Mouse (Mus musculus) heart, embryonic 13.5 days (tissue): ENCODE measurements at regions not wholly inside any gene's neighbourhood (a gene's known extent, or its start where the extent isn't known, plus 50 kb on each side); places are given as distances from the start of the nearest gene placed in this dataset.
A peak's percentile ranks its signal among the peaks of the same experiment; 100 is the strongest.

Source experiments
- ATAC-seq: fragments of 200-750 bp; cut with Nextera tagmentation; 2 replicates; pipeline ENCODE4 v1.8.0; 2017; ENCODE audit warnings: moderate TSS enrichment; ENCODE audit not compliant: insufficient number of reproducible peaks, low FRiP score, low TSS enrichment; ENCODE audit errors: extremely low read depth
- H3K27ac ChIP-seq: fragments of 300-500 bp; sonication (generic); replicated peaks from 2 replicates; pipeline ENCODE4 v1.5.1; 2015; ENCODE audit warnings: moderate library complexity, mild to moderate bottlenecking, inconsistent platforms
- H3K27me3 ChIP-seq: fragments of 300-500 bp; sonication (generic); replicated peaks from 2 replicates; pipeline ENCODE4 v1.6.1; 2015; ENCODE audit warnings: mild to moderate bottlenecking, inconsistent platforms
- H3K36me3 ChIP-seq: fragments of 300-500 bp; sonication (generic); 2 replicates; pipeline ENCODE4 v1.6.1; 2015; ENCODE audit warnings: mild to moderate bottlenecking, inconsistent platforms
- H3K4me1 ChIP-seq: fragments of 300-500 bp; sonication (generic); 2 replicates; pipeline ENCODE4 v1.6.1; 2015; ENCODE audit warnings: inconsistent platforms
- H3K4me2 ChIP-seq: fragments of 300-500 bp; sonication (generic); 2 replicates; pipeline ENCODE4 v1.6.1; 2015; ENCODE audit warnings: inconsistent platforms, mild to moderate bottlenecking, moderate library complexity
- H3K4me3 ChIP-seq: fragments of 300-500 bp; sonication (generic); 2 replicates; pipeline ENCODE4 v1.5.1; 2015; ENCODE audit warnings: moderate library complexity, mild to moderate bottlenecking, inconsistent platforms
- H3K9ac ChIP-seq: fragments of 300-500 bp; sonication (generic); 2 replicates; pipeline ENCODE4 v1.6.1; 2015; ENCODE audit warnings: inconsistent platforms, mild to moderate bottlenecking, moderate library complexity
- H3K9me3 ChIP-seq: fragments of 300-500 bp; sonication (generic); 2 replicates; pipeline ENCODE4 v1.6.1; 2016; ENCODE audit warnings: inconsistent platforms
- WGBS: fragments of 180-500 bp; shearing (Covaris S2); methylation state at CpG from one replicate; pipeline ENCODE4 v1.1.7; 2015; ENCODE audit warnings: mixed read lengths; 5-methylcytosine and 5-hydroxymethylcytosine counted together

DNA sequence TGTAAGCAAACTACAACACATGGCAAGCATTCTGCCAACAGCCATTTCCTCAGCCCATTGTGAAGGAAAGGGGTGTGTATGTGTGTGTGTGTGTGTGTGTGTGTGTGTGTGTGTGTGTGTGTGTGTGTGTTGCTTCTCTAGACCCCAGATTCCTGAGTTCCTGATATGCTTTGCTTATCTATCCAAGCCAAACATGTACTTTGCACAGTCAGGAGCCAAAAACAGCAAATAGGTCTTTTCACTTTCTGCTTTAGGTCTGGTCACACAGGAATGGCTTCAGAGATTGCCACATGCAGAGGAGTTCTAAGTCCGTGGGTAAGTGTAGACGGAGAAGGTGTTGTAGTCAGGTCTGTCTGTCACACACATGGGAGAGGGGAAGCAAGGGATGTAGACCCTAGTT is 216.7 kb downstream of the Sec61b start:
- H3K27ac ChIP-seq = no peak overlapping the region
- no peak overlapping the region for H3K9ac ChIP-seq
- no peak overlapping the region for H3K4me2 ChIP-seq
- peak; percentile 46; the same call in 1 of the 2 replicates for ATAC-seq
- no peaks in the 10 kb centered on the region for H3K27me3 ChIP-seq
- H3K4me3 ChIP-seq = no peak overlapping the region
- 0 out of 2 replicates have a peak, but pooled peaks cover 2% of the 10 kb centered on the region for H3K4me1 ChIP-seq
- H3K9me3 ChIP-seq = no peaks in the 10 kb centered on the region
- 48% methylated on average over 2 of the region's 2 CpGs for WGBS
- H3K36me3 ChIP-seq = no peaks in the 10 kb centered on the region

GRCm38 (mm10) chr4:47692654-47693053 is 218.2 kb downstream of the Sec61b start:
- Histone ChIP-seq H3K27ac (no peak overlapping the region), H3K4me2 (no peak overlapping the region), H3K9me3 (no peaks in the 10 kb centered on the region), H3K9ac (no peak overlapping the region), H3K27me3 (no peaks in the 10 kb centered on the region), H3K4me3 (no peak overlapping the region), H3K4me1 (0 out of 2 replicates have a peak, but pooled peaks cover 2% of the 10 kb centered on the region), H3K36me3 (no peaks in the 10 kb centered on the region)
- no peak for ATAC-seq

- Histone ChIP-seq H3K4me2 (no peak overlapping the region), H3K27me3 (no peaks in the 10 kb centered on the region), H3K4me3 (no peak overlapping the region), H3K9ac (no peak overlapping the region), H3K4me1 (0 out of 2 replicates have a peak, but pooled peaks cover 2% of the 10 kb centered on the region), H3K9me3 (no peaks in the 10 kb centered on the region), H3K27ac (no peak overlapping the region), H3K36me3 (no peaks in the 10 kb centered on the region)
- 83% methylated on average over 12 of the region's 12 CpGs for WGBS
- ATAC-seq = no peak
These were observed 218.8 kb downstream of the Sec61b start for GRCm38 (mm10) chr4:47693221-47693620.

DNA sequence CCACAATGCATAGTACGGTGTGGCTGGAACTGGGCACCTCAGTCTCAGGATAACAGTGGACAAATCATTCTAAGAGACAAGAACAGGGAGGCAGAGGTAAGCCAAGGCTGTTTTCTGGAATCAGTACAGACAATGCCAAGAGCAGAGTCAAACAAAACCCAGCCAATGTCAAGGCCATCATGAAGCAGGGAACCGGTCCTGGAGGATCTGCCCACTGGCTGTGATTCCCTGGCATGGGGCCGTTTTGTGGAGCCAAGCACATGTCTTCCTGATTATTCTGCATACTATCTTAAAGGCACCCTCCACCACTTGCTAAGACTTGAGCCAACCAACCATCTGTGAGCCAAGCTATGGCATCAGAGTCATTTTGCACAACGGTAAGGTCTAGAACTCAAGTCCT is 222.6 kb downstream of the Sec61b start:
- H3K9ac ChIP-seq = no peak overlapping the region
- WGBS = 85% methylated on average over 4 of the region's 4 CpGs
- H3K27me3 ChIP-seq = no peaks in the 10 kb centered on the region

GRCm38 (mm10) chr4:47698514-47698913 is 224.1 kb downstream of the Sec61b start:
- 56% methylated on average over 4 of the region's 4 CpGs for WGBS
- H3K9me3 ChIP-seq = no peaks in the 10 kb centered on the region
- no peaks in the 10 kb centered on the region for H3K27me3 ChIP-seq
- H3K27ac ChIP-seq = no peak overlapping the region
- ATAC-seq = no peak
- no peaks in the 10 kb centered on the region for H3K36me3 ChIP-seq
- no peak overlapping the region for H3K4me3 ChIP-seq
- H3K9ac ChIP-seq = no peak overlapping the region
- no peaks in the 10 kb centered on the region for H3K4me1 ChIP-seq
- H3K4me2 ChIP-seq = no peak overlapping the region

More for the DNA sequence above, 222.6 kb downstream of the Sec61b start:
- H3K9me3 ChIP-seq = no peaks in the 10 kb centered on the region
- no peak overlapping the region for H3K4me2 ChIP-seq
- no peak overlapping the region for H3K4me3 ChIP-seq
- no peak overlapping the region for H3K27ac ChIP-seq
- no peak for ATAC-seq
- no peaks in the 10 kb centered on the region for H3K36me3 ChIP-seq
- no peaks in the 10 kb centered on the region for H3K4me1 ChIP-seq

DNA sequence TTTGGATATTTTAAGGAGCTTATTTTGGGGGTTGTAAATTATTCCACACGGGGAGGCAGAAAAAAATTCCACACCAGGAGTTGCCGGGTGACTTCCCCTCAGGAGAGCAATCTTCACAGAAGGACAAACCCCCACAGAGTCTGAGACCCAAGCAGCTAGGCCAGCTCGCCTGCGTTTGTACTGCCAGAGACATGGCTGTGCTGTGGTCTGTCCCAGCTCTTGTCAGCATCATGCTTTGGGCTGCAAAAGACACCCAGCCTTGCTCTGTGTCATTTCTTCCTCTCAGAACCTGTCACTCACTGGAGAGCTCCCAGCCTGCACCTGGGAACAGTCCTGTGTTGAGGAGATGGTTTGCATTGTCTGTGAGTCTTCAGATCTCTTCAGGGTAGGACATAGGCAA is 224.5 kb downstream of the Sec61b start:
- Histone ChIP-seq H3K27me3 (no peaks in the 10 kb centered on the region), H3K4me3 (no peak overlapping the region), H3K36me3 (no peaks in the 10 kb centered on the region), H3K4me1 (no peaks in the 10 kb centered on the region), H3K9ac (no peak overlapping the region), H3K9me3 (no peaks in the 10 kb centered on the region), H3K27ac (0 out of 2 replicates have a peak overlapping the region, but pooled peaks have one; percentile 8), H3K4me2 (no peak overlapping the region)
- ATAC-seq = no peak
- WGBS = 53% methylated on average over 4 of the region's 4 CpGs

- H3K4me3 ChIP-seq = no peak overlapping the region
- H3K4me1 ChIP-seq = peaks cover 6% of the 10 kb centered on the region
- H3K9me3 ChIP-seq = no peaks in the 10 kb centered on the region
- H3K27me3 ChIP-seq = no peaks in the 10 kb centered on the region
- H3K27ac ChIP-seq = no peak overlapping the region
- ATAC-seq = no peak
- H3K36me3 ChIP-seq = no peaks in the 10 kb centered on the region
- H3K9ac ChIP-seq = no peak overlapping the region
- 75% methylated on average over 2 of the region's 2 CpGs for WGBS
- no peak overlapping the region for H3K4me2 ChIP-seq
These were observed 229.0 kb downstream of the Sec61b start for GRCm38 (mm10) chr4:47703501-47703900.

DNA sequence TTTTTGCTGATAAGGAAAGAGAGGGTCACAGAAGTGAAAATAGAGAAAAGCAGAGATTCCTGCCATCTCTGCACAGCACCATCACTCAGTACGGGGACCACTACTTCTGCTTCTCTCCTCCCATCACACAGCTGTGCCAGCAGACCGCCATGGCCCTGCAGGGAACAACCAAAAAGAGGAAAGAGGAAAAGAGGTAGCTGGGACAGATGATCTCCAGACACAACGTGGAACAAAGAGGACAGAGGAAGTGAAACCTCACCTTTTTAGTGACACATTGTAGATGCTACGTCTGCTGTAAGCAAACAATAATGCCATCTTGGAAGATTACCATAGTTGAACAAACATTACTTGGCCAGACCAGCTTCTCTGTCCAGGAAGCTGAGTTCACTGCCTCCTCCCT is 230.1 kb downstream of the Sec61b start:
- no peaks in the 10 kb centered on the region for H3K36me3 ChIP-seq
- no peaks in the 10 kb centered on the region for H3K27me3 ChIP-seq
- no peaks in the 10 kb centered on the region for H3K9me3 ChIP-seq
- H3K4me3 ChIP-seq = no peak overlapping the region
- ATAC-seq = no peak
- H3K27ac ChIP-seq = no peak overlapping the region
- H3K9ac ChIP-seq = no peak overlapping the region
- peaks cover 6% of the 10 kb centered on the region for H3K4me1 ChIP-seq
- 67% methylated on average over 4 of the region's 4 CpGs for WGBS
- no peak overlapping the region for H3K4me2 ChIP-seq

- Histone ChIP-seq H3K36me3 (no peaks in the 10 kb centered on the region), H3K4me1 (peaks cover 6% of the 10 kb centered on the region)
These were observed 233.5 kb downstream of the Sec61b start for GRCm38 (mm10) chr4:47707966-47708365.

GRCm38 (mm10) chr4:47713387-47713786 is 238.9 kb downstream of the Sec61b start:
- Histone ChIP-seq H3K27ac (no peak overlapping the region), H3K4me3 (no peak overlapping the region), H3K9me3 (no peaks in the 10 kb centered on the region), H3K4me1 (peaks cover 4% of the 10 kb centered on the region; the same call in 1 of the 2 replicates), H3K4me2 (no peak overlapping the region), H3K9ac (no peak overlapping the region), H3K27me3 (no peaks in the 10 kb centered on the region), H3K36me3 (no peaks in the 10 kb centered on the region)
- WGBS = 36% methylated on average over 7 of the region's 7 CpGs
- no peak for ATAC-seq

More at GRCm38 (mm10) chr4:47707966-47708365, 233.5 kb downstream of the Sec61b start:
- Histone ChIP-seq H3K27ac (no peak overlapping the region), H3K9ac (no peak overlapping the region), H3K27me3 (no peaks in the 10 kb centered on the region), H3K4me3 (no peak overlapping the region), H3K9me3 (no peaks in the 10 kb centered on the region), H3K4me2 (no peak overlapping the region)
- no peak for ATAC-seq

GRCm38 (mm10) chr4:47724331-47725004 is 250.0 kb downstream of the Sec61b start:
- H3K4me3 ChIP-seq = 0 out of 2 replicates have a peak overlapping the region, but pooled peaks have one; percentile 1
- H3K9ac ChIP-seq = no peak overlapping the region
- 6% methylated on average over 8 of the region's 8 CpGs for WGBS
- ATAC-seq = no peak
- H3K27me3 ChIP-seq = no peaks in the 10 kb centered on the region
- H3K4me1 ChIP-seq = peaks cover 22% of the 10 kb centered on the region
- peaks cover 11% of the 10 kb centered on the region; the same call in 1 of the 2 replicates for H3K9me3 ChIP-seq
- H3K36me3 ChIP-seq = no peaks in the 10 kb centered on the region
- H3K4me2 ChIP-seq = peak overlapping the region; percentile 44
- H3K27ac ChIP-seq = no peak overlapping the region

- H3K4me2 ChIP-seq = peak overlapping the region; percentile 44
- 24% methylated on average over 3 of the region's 3 CpGs for WGBS
- no peak for ATAC-seq
- H3K9me3 ChIP-seq = peaks cover 6% of the 10 kb centered on the region; the same call in 1 of the 2 replicates
- peaks cover 22% of the 10 kb centered on the region for H3K4me1 ChIP-seq
- 0 out of 2 replicates have a peak overlapping the region, but pooled peaks have one; percentile 1 for H3K4me3 ChIP-seq
- H3K27ac ChIP-seq = no peak overlapping the region
- no peaks in the 10 kb centered on the region for H3K36me3 ChIP-seq
- H3K9ac ChIP-seq = no peak overlapping the region
- no peaks in the 10 kb centered on the region for H3K27me3 ChIP-seq
These were observed 250.5 kb downstream of the Sec61b start for GRCm38 (mm10) chr4:47725005-47725340.
